Mouse (Mus musculus) adrenal gland, adult 2 months (tissue): ENCODE measurements around the gene Tenm4. TPM values are rescaled to one million over a fixed set of nuclear protein-coding genes. Genes with fewer than 3 reads are reported as not detected.
"Not testable (repeated sequence)": the region's sequence is repeated elsewhere in the genome, so short reads cannot be mapped to it uniquely, and the experiment has no call there.

Experiments
- DNase-seq: peaks from one replicate; pipeline ENCODE4 v3.0.0; 2021
- polyA plus RNA-seq: library from polyadenylated mRNA; depleted of rRNA; stranded (reverse); fragments of >200 nt; gene quantifications from 2 replicates; pipeline ENCODE4 v1.2.3, GENCODE M21; 2012
- total RNA-seq, 2 experiments: library from RNA; stranded (reverse); gene quantifications; 2 replicates each; pipeline ENCODE4 v1.2.3; 2021

The Tenm4 gene
- total and polyA plus RNA-seq, 3 experiments = 7.2 to 16.9 (median 15.5) TPM

- no peak for DNase-seq
These were observed 731.1 kb downstream of the Tenm4 start for GRCm38 (mm10) chr7:96902183-96902582.

- DNase-seq = no peak
These were observed 732.3 kb downstream of the Tenm4 start for GRCm38 (mm10) chr7:96903088-96903985.

GRCm38 (mm10) chr7:96904442-96904841 lies 733.4 kb downstream of the Tenm4 start:
- DNase-seq = peak; percentile 29

GRCm38 (mm10) chr7:96904936-96905335 lies 733.9 kb downstream of the Tenm4 start:
- DNase-seq = no peak

- DNase-seq = no peak
These were observed 734.4 kb downstream of the Tenm4 start for GRCm38 (mm10) chr7:96905422-96905821.

GRCm38 (mm10) chr7:96906216-96906615 lies 735.2 kb downstream of the Tenm4 start:
- no peak for DNase-seq

- no peak for DNase-seq
These were observed 737.1 kb downstream of the Tenm4 start for GRCm38 (mm10) chr7:96907971-96908680.

- DNase-seq = peak; percentile 88
These were observed 738.8 kb downstream of the Tenm4 start for GRCm38 (mm10) chr7:96909856-96910255.

- no peak for DNase-seq
These were observed 739.4 kb downstream of the Tenm4 start for GRCm38 (mm10) chr7:96910310-96910960.

- peak; percentile 85 for DNase-seq
These were observed 743.0 kb downstream of the Tenm4 start for GRCm38 (mm10) chr7:96914031-96914430.

GRCm38 (mm10) chr7:96915452-96916105 lies 744.5 kb downstream of the Tenm4 start:
- peak; percentile 52 for DNase-seq

- DNase-seq = no peak
These were observed 749.5 kb downstream of the Tenm4 start for GRCm38 (mm10) chr7:96920447-96921095.

- DNase-seq = no peak
These were observed 751.9 kb downstream of the Tenm4 start for GRCm38 (mm10) chr7:96922927-96923326.

GRCm38 (mm10) chr7:96943715-96944377 lies 772.8 kb downstream of the Tenm4 start:
- no peak for DNase-seq

GRCm38 (mm10) chr7:96946501-96946900 lies 775.5 kb downstream of the Tenm4 start:
- DNase-seq = not testable (repeated sequence)

GRCm38 (mm10) chr7:96951281-96952051 lies 780.4 kb downstream of the Tenm4 start, which contains the start of gene Nars2:
Gene Nars2 (plus strand): TSS chr7:96951505.
- DNase-seq = peak; percentile 93

- DNase-seq = no peak
These were observed 781.0 kb downstream of the Tenm4 start for GRCm38 (mm10) chr7:96952094-96952493.

- no peak for DNase-seq
These were observed 788.1 kb downstream of the Tenm4 start for GRCm38 (mm10) chr7:96959168-96959567.
